Mouse (Mus musculus): ENCODE data around the gene Rbm15.

DNA sequence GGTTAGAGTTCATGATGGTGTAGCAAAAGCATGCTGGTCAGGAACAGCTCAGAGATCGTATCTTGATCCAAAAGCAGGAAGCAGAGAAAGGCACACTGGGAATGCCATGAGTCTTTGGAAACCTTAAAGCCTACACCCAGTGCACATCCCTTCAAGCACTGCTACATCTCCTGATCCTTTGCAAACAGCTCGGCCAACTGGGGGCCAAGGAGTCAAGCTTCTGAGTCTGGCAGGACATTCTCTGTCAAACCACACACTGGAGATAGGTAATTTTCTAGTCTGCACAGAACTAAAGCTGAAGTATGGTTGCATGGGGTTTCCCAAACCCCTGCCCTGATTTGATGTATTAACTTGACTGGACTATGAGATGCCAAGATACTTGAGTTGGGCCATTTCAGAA lies 47.4 kb downstream of the Rbm15 start:
- no peak for TF ChIP-seq POLR2A (IDR thresholded peaks at IDR 0.05; ENCODE audit: insufficient read depth, low read depth, low read length)
- no peak for TF ChIP-seq CTCF (IDR thresholded peaks at IDR 0.05; ENCODE audit: insufficient read depth, low read depth, low read length)

All from olfactory bulb, adult 2 months (tissue).